Mouse (Mus musculus): ENCODE measurements around the gene Gm6217.

- TF ChIP-seq CTCF (IDR thresholded peaks at IDR 0.05; ENCODE audit: extremely low read depth, insufficient read length, insufficient replicate concordance, low read depth, low read length) = no peak
- TF ChIP-seq POLR2A (IDR thresholded peaks at IDR 0.05; ENCODE audit: low read depth, low read length) = no peak
Measured at GRCm38 (mm10) chr1:82973901-82974300, 42.7 kb upstream of the Gm6217 start.

Measured in small intestine, adult 2 months (tissue).